In the genomic region with DNA sequence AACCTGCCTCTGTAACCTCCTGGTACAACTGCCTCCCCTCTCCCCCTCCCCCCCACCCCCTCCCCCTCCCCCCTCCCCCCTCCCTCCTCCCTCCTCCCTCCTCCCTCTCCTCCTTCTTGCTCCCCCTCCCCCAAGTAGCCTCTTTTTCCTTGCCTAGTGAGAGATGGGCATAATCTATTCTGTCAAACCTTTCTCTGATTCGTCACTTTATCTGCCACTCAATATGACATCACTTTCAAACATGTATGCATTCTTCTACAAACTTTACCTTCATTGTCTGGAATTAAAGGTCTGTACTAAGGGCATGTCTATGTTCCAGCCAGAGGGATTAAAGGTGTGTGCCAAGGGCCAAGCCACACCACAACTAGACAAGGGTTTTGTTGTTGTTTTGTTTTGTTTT, we compare ENCODE assay signal across 31 mouse cellular contexts. TPM values are rescaled to one million over a fixed set of nuclear protein-coding genes. Genes with fewer than 3 reads are reported as not detected.
A peak's percentile ranks its signal among the peaks of the same experiment; 100 is the strongest.
DNase-seq lines count a peak whose midpoint lies in the region; ATAC-seq and TF ChIP-seq lines count a peak whose summit lies in the region.
"Had no signal": no experiment of that assay in that cellular context is flagged by ENCODE, and none has a peak within 500 bp of the region (broad histone marks: within the 10 kb centered on the region; RNA-seq: fewer than 3 reads in every experiment).

No protein-coding gene starts in this region.

- no peak overlapping the region for H3K4me3 ChIP-seq in midbrain, embryonic 14.5 days (replicated peaks; ENCODE audit: low read depth, low read length)
- no peak overlapping the region for H3K4me3 ChIP-seq in midbrain, embryonic 16.5 days (ENCODE audit: low read depth, low read length)
- H3K4me3 ChIP-seq in liver, embryonic 15.5 days (replicated peaks), result no peak overlapping the region
- no peak overlapping the region for H3K4me3 ChIP-seq in intestine, embryonic 16.5 days (ENCODE audit: low read length)
- no peak overlapping the region for H3K4me3 ChIP-seq in left cerebral cortex, adult 2 months
- H3K4me3 ChIP-seq: embryonic facial prominence, embryonic 10.5 days; heart, embryonic 15.5 days; hindbrain, embryonic 15.5 days; limb, embryonic 13.5 days; lung, embryonic 15.5 days; neural tube, embryonic 13.5 days had no signal

- H3K4me2 ChIP-seq in midbrain, embryonic 14.5 days (ENCODE audit: low read length), result no peak overlapping the region
- H3K4me2 ChIP-seq in midbrain, embryonic 16.5 days (ENCODE audit: low read length), result no peak overlapping the region
- no peak overlapping the region for H3K4me2 ChIP-seq in liver, embryonic 15.5 days
- no peak overlapping the region for H3K4me2 ChIP-seq in intestine, embryonic 16.5 days (ENCODE audit: low read depth, low read length)
- H3K4me2 ChIP-seq: heart, embryonic 15.5 days; hindbrain, embryonic 15.5 days; limb, embryonic 13.5 days; lung, embryonic 15.5 days; midbrain, embryonic 11.5 days; neural tube, embryonic 13.5 days had no signal

- H3K9ac ChIP-seq in midbrain, embryonic 14.5 days (replicated peaks; ENCODE audit: low read length), result no peak overlapping the region
- H3K9ac ChIP-seq in midbrain, embryonic 16.5 days (ENCODE audit: low read depth, low read length), result no peak overlapping the region
- no peak overlapping the region for H3K9ac ChIP-seq in liver, embryonic 15.5 days
- H3K9ac ChIP-seq in intestine, embryonic 16.5 days (ENCODE audit: low read depth, low read length), result no peak overlapping the region
- H3K9ac ChIP-seq: heart, embryonic 15.5 days; hindbrain, embryonic 15.5 days; limb, embryonic 13.5 days; lung, embryonic 15.5 days; neural tube, embryonic 13.5 days had no signal

- H3K36me3 ChIP-seq in midbrain, embryonic 14.5 days (ENCODE audit: control insufficient read depth, insufficient read depth, low read length), result no peaks in the 10 kb centered on the region
- no peaks in the 10 kb centered on the region for H3K36me3 ChIP-seq in midbrain, embryonic 16.5 days (ENCODE audit: control insufficient read depth, insufficient read depth, low read length)
- H3K36me3 ChIP-seq in liver, embryonic 15.5 days (replicated peaks), result no peaks in the 10 kb centered on the region
- H3K36me3 ChIP-seq in intestine, embryonic 16.5 days (ENCODE audit: control insufficient read depth, insufficient read depth, low read length), result no peaks in the 10 kb centered on the region
- H3K36me3 ChIP-seq: embryonic facial prominence, embryonic 10.5 days; heart, embryonic 15.5 days; hindbrain, embryonic 15.5 days; limb, embryonic 13.5 days; lung, embryonic 15.5 days; neural tube, embryonic 13.5 days had no signal

- ATAC-seq in midbrain, embryonic 14.5 days (ENCODE audit: low FRiP score, low TSS enrichment), result no peak
- no peak for ATAC-seq in midbrain, embryonic 16.5 days
- ATAC-seq in liver, embryonic 15.5 days (ENCODE audit: insufficient read depth), result no peak
- no peak for ATAC-seq in intestine, embryonic 16.5 days
- ATAC-seq: forebrain, embryonic 14.5 days; intestine, postnatal 0 days; Patski had no signal

- H3K9me3 ChIP-seq in midbrain, embryonic 14.5 days (ENCODE audit: control insufficient read depth, low read length), result no peaks in the 10 kb centered on the region
- H3K9me3 ChIP-seq in midbrain, embryonic 16.5 days (replicated peaks; ENCODE audit: control insufficient read depth, low read length, poor library complexity, severe bottlenecking), result no peaks in the 10 kb centered on the region
- H3K9me3 ChIP-seq in liver, embryonic 15.5 days (replicated peaks), result no peaks in the 10 kb centered on the region
- H3K9me3 ChIP-seq in intestine, embryonic 16.5 days (ENCODE audit: control insufficient read depth, low read length), result no peaks in the 10 kb centered on the region
- H3K9me3 ChIP-seq: embryonic facial prominence, embryonic 10.5 days; heart, embryonic 15.5 days; hindbrain, embryonic 15.5 days; limb, embryonic 13.5 days; lung, embryonic 15.5 days; neural tube, embryonic 13.5 days had no signal

- no peaks in the 10 kb centered on the region for H3K27me3 ChIP-seq in midbrain, embryonic 14.5 days (ENCODE audit: control insufficient read depth, insufficient read depth, low read length)
- H3K27me3 ChIP-seq in midbrain, embryonic 16.5 days (ENCODE audit: control insufficient read depth, insufficient read depth, low read depth, low read length), result no peaks in the 10 kb centered on the region
- H3K27me3 ChIP-seq in liver, embryonic 15.5 days, result no peaks in the 10 kb centered on the region
- H3K27me3 ChIP-seq in intestine, embryonic 16.5 days (replicated peaks; ENCODE audit: control insufficient read depth, insufficient read depth, low read length), result no peaks in the 10 kb centered on the region
- H3K27me3 ChIP-seq: heart, embryonic 15.5 days; hindbrain, embryonic 15.5 days; lung, embryonic 15.5 days; neural tube, embryonic 13.5 days; Patski had no signal

- no peak overlapping the region for H3K27ac ChIP-seq in midbrain, embryonic 14.5 days (replicated peaks; ENCODE audit: low read depth, low read length)
- H3K27ac ChIP-seq in midbrain, embryonic 16.5 days (ENCODE audit: low read length), result no peak overlapping the region
- H3K27ac ChIP-seq in liver, embryonic 15.5 days (replicated peaks), result peak overlapping the region; percentile 92
- H3K27ac ChIP-seq in intestine, embryonic 16.5 days (ENCODE audit: low read length), result no peak overlapping the region
- H3K27ac ChIP-seq in left cerebral cortex, adult 2 months, result no peak overlapping the region
- H3K27ac ChIP-seq: embryonic facial prominence, embryonic 10.5 days; heart, embryonic 15.5 days; hindbrain, embryonic 15.5 days; limb, embryonic 13.5 days; lung, embryonic 15.5 days; macrophage; neural tube, embryonic 13.5 days had no signal

- intact Hi-C loops in left cerebral cortex, adult 2 months (cut with DNase I), result no loop called here

- WGBS in midbrain, embryonic 14.5 days, result 92% methylated on average over 1 of the region's 1 CpGs
- 93% methylated on average over 1 of the region's 1 CpGs for WGBS in midbrain, embryonic 16.5 days
- WGBS in liver, embryonic 15.5 days (ENCODE audit: insufficient replicate concordance), result 50% methylated on average over 1 of the region's 1 CpGs
- WGBS in intestine, embryonic 16.5 days, result 100% methylated on average over 1 of the region's 1 CpGs

- peak; percentile 12 for DNase-seq in midbrain, embryonic 14.5 days
- DNase-seq in CD4-positive helper T cell, adult 2 months (ENCODE audit: low read depth, low spot score), result peak; percentile 26
- DNase-seq in R1 (ENCODE audit: low read depth, low spot score), result peak; percentile 70
- no peak for DNase-seq in right cerebral cortex, adult 2 months (ENCODE audit: low spot score in 2 of 2)
- no peak for DNase-seq in left cerebral cortex, adult 2 months (ENCODE audit: extremely low spot score in 1 of 2, low spot score in 2 of 2)
- DNase-seq: adrenal gland, postnatal 36 days; cerebellum, adult 8-10 months; gastrocnemius, postnatal 36 days; heart, postnatal 4 days; right cerebral cortex, postnatal 25 days; thymus, postnatal 36 days had no signal

- no peak for TF ChIP-seq CTCF in left cerebral cortex, adult 2 months (IDR thresholded peaks at IDR 0.05)

- 0 out of 2 replicates have a peak, but pooled peaks cover 4% of the 10 kb centered on the region for H3K4me1 ChIP-seq in midbrain, embryonic 14.5 days (ENCODE audit: control insufficient read depth, insufficient read depth, low read length)
- peaks cover 9% of the 10 kb centered on the region for H3K4me1 ChIP-seq in midbrain, embryonic 16.5 days (ENCODE audit: control insufficient read depth, insufficient read depth, low read length)
- peaks cover 68% of the 10 kb centered on the region for H3K4me1 ChIP-seq in liver, embryonic 15.5 days (replicated peaks)
- peaks cover 9% of the 10 kb centered on the region for H3K4me1 ChIP-seq in intestine, embryonic 16.5 days (ENCODE audit: control insufficient read depth, insufficient read depth, low read length)

RNA-seq across cellular contexts. Expression of a gene that starts 3.1 kb away (rescaled TPM):
- polyA plus RNA-seq in midbrain, embryonic 14.5 days (2014; fragmentation: Nextera tagmentation; extraction: Ambion mirVana), result not detected in 2 replicates
- not detected in 2 replicates for polyA plus RNA-seq in midbrain, embryonic 16.5 days (2015; fragmentation: Nextera tagmentation; extraction: Ambion mirVana)
- not detected in 2 replicates for polyA plus RNA-seq in liver, embryonic 15.5 days (2015; fragmentation: Nextera tagmentation; extraction: Ambion mirVana)
- polyA plus RNA-seq in intestine, embryonic 16.5 days (2015; fragmentation: Nextera tagmentation; extraction: Ambion mirVana), result not detected in 2 replicates
- not detected for total RNA-seq in left cerebral cortex, adult 2 months (2021)
- total RNA-seq: adrenal gland, postnatal 36 days; common myeloid progenitor, adult 5-6 weeks; gastrocnemius, postnatal 36 days; heart, adult 8-10 months; heart, postnatal 4 days; layer of hippocampus, postnatal 10 days had no signal
- polyA plus RNA-seq: embryonic facial prominence, embryonic 10.5 days; forebrain, embryonic 14.5 days; heart, embryonic 15.5 days; hindbrain, embryonic 15.5 days; intestine, postnatal 0 days; kidney, embryonic 16.5 days; large intestine, adult 2 months; limb, embryonic 13.5 days; lung, embryonic 15.5 days; macrophage; midbrain, embryonic 11.5 days; neural tube, embryonic 13.5 days; Patski; stomach, embryonic 16.5 days had no signal

RNA-seq across cellular contexts. Expression of a gene that starts 23.5 kb away (rescaled TPM):
- 29.2 and 30.9 TPM in 2 replicates for polyA plus RNA-seq in midbrain, embryonic 14.5 days (2014; fragmentation: Nextera tagmentation; extraction: Ambion mirVana)
- polyA plus RNA-seq in midbrain, embryonic 16.5 days (2015; fragmentation: Nextera tagmentation; extraction: Ambion mirVana), result 29.1 and 32.5 TPM in 2 replicates
- polyA plus RNA-seq in liver, embryonic 15.5 days (2015; fragmentation: Nextera tagmentation; extraction: Ambion mirVana), result 15.1 and 15.6 TPM in 2 replicates
- 31.3 and 34.2 TPM in 2 replicates for polyA plus RNA-seq in intestine, embryonic 16.5 days (2015; fragmentation: Nextera tagmentation; extraction: Ambion mirVana)
- total RNA-seq in left cerebral cortex, adult 2 months (2021), result 10 to 100 TPM; 15.0 to 18.8 TPM

RNA-seq across cellular contexts. Expression of a gene that starts 28.8 kb away (rescaled TPM):
- 27.0 and 29.3 TPM in 2 replicates for polyA plus RNA-seq in midbrain, embryonic 14.5 days (2014; fragmentation: Nextera tagmentation; extraction: Ambion mirVana)
- 18.7 and 19.7 TPM in 2 replicates for polyA plus RNA-seq in midbrain, embryonic 16.5 days (2015; fragmentation: Nextera tagmentation; extraction: Ambion mirVana)
- polyA plus RNA-seq in liver, embryonic 15.5 days (2015; fragmentation: Nextera tagmentation; extraction: Ambion mirVana), result 7.0 and 7.3 TPM in 2 replicates
- polyA plus RNA-seq in intestine, embryonic 16.5 days (2015; fragmentation: Nextera tagmentation; extraction: Ambion mirVana), result 8.4 and 9.3 TPM in 2 replicates
- total RNA-seq in left cerebral cortex, adult 2 months (2021), result 10 to 100 TPM; 56.0 to 61.1 TPM

Comparison
In these comparisons a context has a peak if more than half of its experiments do, and no peak if none do; other contexts are left out.
1. DNase-seq: peak in midbrain, embryonic 14.5 days (single experiment), CD4-positive helper T cell, adult 2 months (single experiment) and R1 (single experiment); none in right cerebral cortex, adult 2 months (0 of 2) and left cerebral cortex, adult 2 months (0 of 2).